Mouse (Mus musculus): Measurements from ENCODE around the gene Eva1b. TPM values are rescaled to one million over a fixed set of nuclear protein-coding genes. Genes with fewer than 3 reads are reported as not detected.

Gene Eva1b
- polyA plus RNA-seq, 1 experiment from 2014 or later = 39.5 TPM

DNA sequence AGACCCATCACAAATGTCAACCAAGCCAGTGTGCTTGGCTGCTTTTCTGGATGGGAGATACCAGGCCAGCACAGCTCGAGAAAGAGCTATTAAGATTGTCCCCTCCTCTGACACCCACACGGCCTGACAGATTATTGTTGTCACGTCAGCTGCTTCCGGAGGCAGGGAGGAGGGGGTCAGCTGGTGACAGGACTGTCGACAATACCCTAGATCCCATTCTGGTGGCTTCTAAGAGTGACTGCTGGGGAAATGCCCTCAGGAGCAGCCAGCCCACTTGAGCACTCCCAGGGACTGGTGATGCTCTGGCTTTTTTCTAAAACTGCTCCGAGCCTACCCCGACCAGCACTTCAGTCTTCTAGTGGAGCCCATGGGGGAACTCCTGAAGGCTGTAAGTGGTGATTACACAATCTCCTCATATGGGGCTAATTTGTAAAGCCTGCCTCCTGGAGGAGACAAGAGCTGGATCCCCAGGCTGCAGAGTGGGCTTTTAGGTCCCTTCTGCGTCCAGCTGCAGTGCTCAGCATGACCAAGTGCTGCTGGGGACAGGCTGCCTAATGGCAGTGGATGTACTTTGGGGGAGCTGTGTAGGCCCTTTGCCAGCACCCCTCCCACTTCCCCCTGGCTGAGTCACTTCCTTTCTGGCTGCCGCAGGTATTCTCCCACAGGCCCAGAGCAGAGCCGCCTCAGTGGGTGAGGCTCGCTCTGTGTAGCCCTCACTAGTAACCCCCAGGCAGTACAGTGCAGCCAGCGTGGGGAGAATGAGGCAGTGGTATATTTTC, 37.0 kb upstream of the Eva1b start:
- Histone ChIP-seq H3K36me3 (no peaks in the 10 kb centered on the region), H3K27ac (peak overlapping the region; percentile 83), H3K4me3 (peak overlapping the region; percentile 36), H3K9me3 (no peaks in the 10 kb centered on the region), H3K27me3 (ENCODE audit: insufficient read depth, poor library complexity, severe bottlenecking) (no peaks in the 10 kb centered on the region), H3K4me1 (peaks cover 82% of the 10 kb centered on the region)
- DNase-seq (ENCODE audit: low spot score) = peak; percentile 92
- 6% methylated on average over 12 of the region's 12 CpGs for WGBS

DNA sequence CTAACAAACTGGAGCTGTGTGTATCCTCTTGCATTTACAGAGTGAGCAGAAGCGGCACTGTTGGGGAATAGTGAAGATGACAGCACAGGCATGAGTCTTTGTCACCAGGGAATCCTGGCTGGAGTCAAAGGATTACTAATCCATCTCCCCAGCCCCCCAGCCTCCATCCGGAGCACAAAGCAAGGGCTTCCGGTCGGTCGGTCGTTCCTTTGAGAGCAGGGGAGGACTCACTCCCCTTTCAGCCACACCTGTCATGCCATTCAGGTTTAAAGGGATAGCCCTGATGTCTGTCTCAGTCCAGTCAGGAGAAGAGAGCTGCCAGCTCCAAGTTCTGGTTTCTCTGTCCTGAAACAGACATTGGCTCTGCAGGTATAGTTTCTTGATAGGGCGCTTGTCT, 36.4 kb upstream of the Eva1b start:
- DNase-seq (ENCODE audit: low spot score) = no peak
- 18% methylated on average over 7 of the region's 7 CpGs for WGBS
- no peaks in the 10 kb centered on the region for H3K36me3 ChIP-seq
- peaks cover 82% of the 10 kb centered on the region for H3K4me1 ChIP-seq
- H3K9me3 ChIP-seq = no peaks in the 10 kb centered on the region
- H3K27me3 ChIP-seq (ENCODE audit: insufficient read depth, poor library complexity, severe bottlenecking) = no peaks in the 10 kb centered on the region
- peak overlapping the region; percentile 36 for H3K4me3 ChIP-seq
- H3K27ac ChIP-seq = peak overlapping the region; percentile 83

DNA sequence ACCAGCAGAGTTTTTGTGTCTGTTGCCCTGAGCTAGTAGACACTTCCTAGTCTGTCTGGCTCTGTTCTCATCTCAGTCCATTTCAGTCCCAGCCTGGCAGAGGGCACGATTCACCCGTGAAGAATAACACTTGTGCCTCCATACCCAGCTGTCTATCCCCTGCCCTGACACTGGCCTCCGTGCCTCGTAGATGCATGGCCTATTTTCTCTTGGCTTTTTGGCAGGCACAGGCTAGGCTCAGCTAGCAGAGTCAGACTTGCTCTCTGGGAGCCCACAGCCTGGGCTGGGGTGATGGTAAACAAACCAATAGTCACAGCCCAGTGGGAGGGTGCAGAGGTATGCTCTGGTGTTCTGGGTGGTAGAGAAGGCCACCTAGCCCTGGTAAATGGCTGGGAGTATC, 34.3 kb upstream of the Eva1b start:
- DNase-seq (ENCODE audit: low spot score) = no peak
- H3K27ac ChIP-seq = no peak overlapping the region
- H3K27me3 ChIP-seq (ENCODE audit: insufficient read depth, poor library complexity, severe bottlenecking) = no peaks in the 10 kb centered on the region
- WGBS = 73% methylated on average over 4 of the region's 4 CpGs
- H3K4me3 ChIP-seq = no peak overlapping the region
- H3K36me3 ChIP-seq = peaks cover 6% of the 10 kb centered on the region; the same call in 1 of the 2 replicates
- H3K4me1 ChIP-seq = peaks cover 64% of the 10 kb centered on the region
- H3K9me3 ChIP-seq = no peaks in the 10 kb centered on the region

- Histone ChIP-seq H3K4me1 (peaks cover 57% of the 10 kb centered on the region), H3K9me3 (no peaks in the 10 kb centered on the region), H3K36me3 (peaks cover 6% of the 10 kb centered on the region; the same call in 1 of the 2 replicates), H3K4me3 (no peak overlapping the region), H3K27me3 (ENCODE audit: insufficient read depth, poor library complexity, severe bottlenecking) (no peaks in the 10 kb centered on the region), H3K27ac (no peak overlapping the region; the same call in 1 of the 2 replicates)
- WGBS = 12% methylated on average over 6 of the region's 6 CpGs
- DNase-seq (ENCODE audit: low spot score) = no peak
Measured at GRCm38 (mm10) chr4:126113943-126114342, 33.6 kb upstream of the Eva1b start.

- Histone ChIP-seq H3K27me3 (ENCODE audit: insufficient read depth, poor library complexity, severe bottlenecking) (no peaks in the 10 kb centered on the region), H3K4me3 (no peak overlapping the region), H3K4me1 (peaks cover 42% of the 10 kb centered on the region), H3K9me3 (no peaks in the 10 kb centered on the region), H3K27ac (no peak overlapping the region), H3K36me3 (peaks cover 6% of the 10 kb centered on the region; the same call in 1 of the 2 replicates)
- no peak for DNase-seq (ENCODE audit: low spot score)
- 92% methylated on average over 9 of the region's 9 CpGs for WGBS
Measured at GRCm38 (mm10) chr4:126115411-126115810, 32.1 kb upstream of the Eva1b start.

DNA sequence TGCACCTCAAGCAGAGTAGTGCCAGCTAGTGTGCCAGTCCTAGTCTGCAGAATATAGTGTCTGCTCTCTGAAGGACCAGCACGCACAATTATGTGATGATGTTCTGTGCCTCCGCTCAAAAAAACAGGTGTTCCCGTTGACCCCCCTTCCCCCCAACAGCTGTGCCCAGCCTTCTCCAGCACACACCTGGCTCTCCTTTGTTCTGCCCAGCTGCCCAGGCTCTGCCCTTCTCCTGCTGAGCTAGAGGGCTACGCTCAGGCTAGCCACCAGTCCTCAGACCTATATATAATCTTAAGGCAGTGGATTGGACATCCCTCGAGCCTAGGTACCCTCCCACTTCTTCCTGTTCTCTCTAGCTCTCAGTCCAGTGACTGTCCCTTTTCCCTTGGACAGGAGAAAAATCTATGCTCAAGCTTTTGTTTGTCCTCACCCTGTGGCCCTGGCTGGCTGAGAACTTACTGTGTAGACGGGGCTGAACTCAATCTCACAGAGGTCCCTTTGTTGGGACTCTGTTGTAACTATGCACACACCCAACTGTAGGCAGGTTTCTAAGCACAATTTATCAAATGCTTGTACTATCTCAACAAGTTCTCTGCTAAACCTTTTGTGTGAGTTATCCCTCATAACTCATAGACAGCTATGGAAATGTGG, 31.5 kb upstream of the Eva1b start:
- no peaks in the 10 kb centered on the region for H3K9me3 ChIP-seq
- DNase-seq (ENCODE audit: low spot score) = no peak
- no peak overlapping the region for H3K27ac ChIP-seq
- peaks cover 36% of the 10 kb centered on the region for H3K4me1 ChIP-seq
- 73% methylated on average over 6 of the region's 6 CpGs for WGBS
- no peak overlapping the region for H3K4me3 ChIP-seq
- no peaks in the 10 kb centered on the region for H3K27me3 ChIP-seq (ENCODE audit: insufficient read depth, poor library complexity, severe bottlenecking)
- peaks cover 11% of the 10 kb centered on the region for H3K36me3 ChIP-seq

DNA sequence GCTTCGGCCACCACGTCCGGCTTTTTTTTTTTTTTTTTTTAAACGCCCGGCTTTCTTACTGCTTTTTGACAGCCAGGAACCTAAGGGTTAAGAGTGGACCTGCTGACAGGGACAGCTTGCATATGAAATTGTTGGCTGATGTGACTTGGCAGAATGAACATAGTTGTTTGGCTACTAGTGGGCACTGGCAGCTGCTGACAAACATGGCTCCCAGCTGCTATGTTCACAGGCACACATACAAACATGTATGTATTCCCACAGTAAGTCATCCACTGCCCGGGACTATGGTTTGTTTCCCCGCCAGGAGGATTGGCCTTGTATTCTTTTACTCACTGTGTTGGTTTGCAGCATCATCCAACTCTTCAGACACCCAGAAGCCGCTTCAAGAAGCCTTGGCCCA, 30.4 kb upstream of the Eva1b start:
- Histone ChIP-seq H3K9me3 (no peaks in the 10 kb centered on the region), H3K27ac (no peak overlapping the region), H3K27me3 (ENCODE audit: insufficient read depth, poor library complexity, severe bottlenecking) (no peaks in the 10 kb centered on the region), H3K4me3 (no peak overlapping the region), H3K36me3 (peaks cover 20% of the 10 kb centered on the region), H3K4me1 (peaks cover 25% of the 10 kb centered on the region)
- WGBS = 83% methylated on average over 8 of the region's 8 CpGs
- no peak for DNase-seq (ENCODE audit: low spot score)

- H3K27me3 ChIP-seq (ENCODE audit: insufficient read depth, poor library complexity, severe bottlenecking) = no peaks in the 10 kb centered on the region
- H3K36me3 ChIP-seq = peaks cover 21% of the 10 kb centered on the region
- no peak overlapping the region for H3K27ac ChIP-seq
- peaks cover 15% of the 10 kb centered on the region for H3K4me1 ChIP-seq
- no peak for DNase-seq (ENCODE audit: low spot score)
- no peaks in the 10 kb centered on the region for H3K9me3 ChIP-seq
- no peak overlapping the region for H3K4me3 ChIP-seq
- 91% methylated on average over 4 of the region's 4 CpGs for whole genome bisulfite sequencing
Measured at GRCm38 (mm10) chr4:126118651-126119050, 28.9 kb upstream of the Eva1b start.

DNA sequence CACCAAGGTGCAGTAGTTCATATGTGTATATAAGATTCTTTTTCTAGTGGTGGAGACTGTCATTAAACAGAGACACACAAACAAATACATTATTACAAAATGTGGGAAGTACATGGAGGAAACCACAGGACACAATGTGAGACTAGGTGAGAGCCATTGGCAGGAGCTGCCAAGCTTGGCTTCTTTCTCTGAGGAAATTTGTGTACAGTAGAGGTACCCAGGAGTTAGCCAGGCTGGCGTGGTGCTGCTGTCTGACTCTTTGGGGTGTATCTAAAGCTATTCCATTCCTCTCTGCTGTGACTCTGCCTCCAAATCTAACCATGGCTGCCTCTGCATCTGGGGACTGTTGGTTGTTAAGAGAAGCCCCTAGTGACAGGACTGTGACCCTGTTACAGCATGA, 28.5 kb upstream of the Eva1b start:
- no peaks in the 10 kb centered on the region for H3K27me3 ChIP-seq (ENCODE audit: insufficient read depth, poor library complexity, severe bottlenecking)
- DNase-seq (ENCODE audit: low spot score) = no peak
- WGBS = 86% methylated on average over 1 of the region's 1 CpGs

DNA sequence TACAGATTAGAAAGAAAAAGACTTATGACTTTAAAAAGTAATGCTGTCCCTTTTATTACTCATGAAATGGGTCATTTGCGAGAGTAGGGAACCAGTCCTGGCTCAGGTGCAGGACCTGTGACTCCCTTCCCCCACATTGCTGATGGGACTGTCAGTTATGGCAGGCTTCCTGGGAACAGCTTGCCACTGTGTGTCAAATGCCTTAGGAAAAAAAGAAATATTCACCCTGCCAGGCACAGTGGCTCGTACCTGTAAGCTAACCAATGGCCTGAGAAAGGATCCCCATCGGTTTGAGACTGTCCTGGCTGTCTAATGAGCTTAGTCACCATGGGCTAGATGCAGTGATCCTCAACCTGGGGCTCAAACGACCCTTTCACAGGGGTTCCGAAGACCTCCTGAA, 27.5 kb upstream of the Eva1b start:
- Histone ChIP-seq H3K36me3 (peaks cover 34% of the 10 kb centered on the region), H3K9me3 (no peaks in the 10 kb centered on the region), H3K27me3 (ENCODE audit: insufficient read depth, poor library complexity, severe bottlenecking) (no peaks in the 10 kb centered on the region), H3K27ac (no peak overlapping the region), H3K4me3 (no peak overlapping the region), H3K4me1 (peaks cover 9% of the 10 kb centered on the region; the same call in 1 of the 2 replicates)
- WGBS = 91% methylated on average over 5 of the region's 5 CpGs
- DNase-seq (ENCODE audit: low spot score) = no peak

More for the DNA sequence above, 28.5 kb upstream of the Eva1b start:
- Histone ChIP-seq H3K4me3 (no peak overlapping the region), H3K36me3 (peaks cover 25% of the 10 kb centered on the region), H3K9me3 (no peaks in the 10 kb centered on the region), H3K27ac (no peak overlapping the region), H3K4me1 (peaks cover 11% of the 10 kb centered on the region; the same call in 1 of the 2 replicates)

DNA sequence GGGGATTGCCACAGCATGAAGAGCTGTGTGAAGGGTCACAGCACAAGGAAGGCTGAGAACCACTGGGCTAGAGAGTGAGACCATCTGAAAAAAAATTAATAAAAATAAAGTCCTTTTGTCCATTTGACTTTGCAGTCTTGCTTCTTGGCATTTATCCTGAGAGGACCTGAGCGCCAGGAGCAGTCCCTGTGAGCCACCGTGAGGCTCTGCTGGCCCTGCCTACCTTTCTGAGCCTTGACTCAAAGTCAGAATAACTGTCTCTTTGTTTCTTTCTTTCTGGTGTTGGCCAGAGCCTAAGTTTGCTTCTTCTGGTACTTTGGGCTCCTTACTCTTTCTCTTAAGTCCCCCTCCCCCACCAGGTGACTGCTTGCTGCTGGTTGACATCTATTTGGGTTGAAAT, 27.0 kb upstream of the Eva1b start:
- H3K36me3 ChIP-seq = peaks cover 39% of the 10 kb centered on the region

DNA sequence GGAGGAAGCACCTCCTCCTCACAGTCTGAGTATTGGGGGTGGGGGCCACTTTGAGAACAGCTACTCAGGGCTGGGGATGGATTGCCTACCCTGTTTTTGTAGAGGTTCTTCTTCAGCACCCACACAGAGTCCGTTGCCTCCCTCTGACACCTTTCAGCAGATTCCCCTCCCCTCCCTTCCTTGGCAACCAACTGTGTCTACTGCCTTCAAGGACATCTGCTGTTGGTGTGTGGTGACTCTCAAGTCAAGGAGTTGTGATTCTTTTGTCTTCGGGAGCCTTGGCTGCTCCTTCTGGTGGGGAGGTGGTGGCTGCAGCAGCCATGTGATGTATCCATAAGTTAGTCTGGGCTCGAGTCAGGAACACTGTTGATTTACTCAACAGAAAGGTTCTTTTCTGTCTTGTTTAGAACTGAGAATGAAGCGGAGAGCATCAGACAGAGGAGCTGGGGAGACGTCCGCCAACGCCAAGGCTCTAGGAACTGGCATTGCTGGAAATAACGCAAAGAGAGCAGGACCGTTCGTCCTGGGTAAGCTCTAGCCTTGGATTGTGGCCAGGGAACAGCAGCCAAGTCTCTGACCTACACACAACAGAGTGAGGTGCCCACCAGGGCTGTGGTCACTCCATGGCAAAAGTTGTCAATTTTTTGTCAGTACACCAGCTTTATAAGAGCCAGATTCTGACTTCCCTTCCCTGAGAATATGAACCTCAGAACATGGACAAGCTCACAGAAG, 24.1 kb upstream of the Eva1b start:
- WGBS = 86% methylated on average over 10 of the region's 10 CpGs
- Histone ChIP-seq H3K27me3 (ENCODE audit: insufficient read depth, poor library complexity, severe bottlenecking) (no peaks in the 10 kb centered on the region), H3K36me3 (peaks cover 63% of the 10 kb centered on the region), H3K4me3 (no peak overlapping the region), H3K4me1 (no peaks in the 10 kb centered on the region), H3K27ac (no peak overlapping the region), H3K9me3 (no peaks in the 10 kb centered on the region)
- no peak for DNase-seq (ENCODE audit: low spot score)

More for the DNA sequence above, 27.0 kb upstream of the Eva1b start:
- no peaks in the 10 kb centered on the region for H3K27me3 ChIP-seq (ENCODE audit: insufficient read depth, poor library complexity, severe bottlenecking)
- peaks cover 7% of the 10 kb centered on the region; the same call in 1 of the 2 replicates for H3K4me1 ChIP-seq
- H3K27ac ChIP-seq = no peak overlapping the region
- no peak overlapping the region for H3K4me3 ChIP-seq
- DNase-seq (ENCODE audit: low spot score) = no peak
- no peaks in the 10 kb centered on the region for H3K9me3 ChIP-seq
- 96% methylated on average over 2 of the region's 2 CpGs for WGBS

- no peak for DNase-seq (ENCODE audit: low spot score)
Measured at GRCm38 (mm10) chr4:126130502-126130901, 17.0 kb upstream of the Eva1b start.

More at GRCm38 (mm10) chr4:126130502-126130901, 17.0 kb upstream of the Eva1b start:
- Histone ChIP-seq H3K27me3 (ENCODE audit: insufficient read depth, poor library complexity, severe bottlenecking) (no peaks in the 10 kb centered on the region), H3K4me1 (peaks cover 38% of the 10 kb centered on the region), H3K4me3 (no peak overlapping the region), H3K9me3 (no peaks in the 10 kb centered on the region), H3K36me3 (peaks cover 79% of the 10 kb centered on the region), H3K27ac (peak overlapping the region; percentile 56)
- 58% methylated on average over 11 of the region's 11 CpGs for WGBS
